Mouse (Mus musculus) thymus, adult 2 months (tissue): ENCODE results near the gene Tktl2. TPM values are rescaled to one million over a fixed set of nuclear protein-coding genes. Genes with fewer than 3 reads are reported as not detected.

ENCODE experiments used
- DNase-seq: peaks from one replicate; pipeline ENCODE4 v3.0.0; 2021
- H3K27ac ChIP-seq: fragments of 200-500 bp; 2 replicates; pipeline ENCODE4 v1.5.1; 2012; ENCODE audit warnings: low read length, control low read depth; ENCODE audit not compliant: control insufficient read depth, insufficient read depth
- H3K27me3 ChIP-seq: fragments of 200-500 bp; 2 replicates; pipeline ENCODE4 v1.6.1; 2012; ENCODE audit warnings: mild to moderate bottlenecking, low read length, moderate library complexity, mixed read lengths; ENCODE audit not compliant: control insufficient read depth, insufficient read depth
- H3K36me3 ChIP-seq: fragments of 200-500 bp; 2 replicates; pipeline ENCODE4 v1.6.1; 2012; ENCODE audit warnings: mild to moderate bottlenecking, low read length, moderate library complexity; ENCODE audit not compliant: control insufficient read depth, insufficient read depth
- H3K4me1 ChIP-seq: fragments of 200-500 bp; replicated peaks from 2 replicates; pipeline ENCODE4 v1.6.1; 2012; ENCODE audit warnings: low read length; ENCODE audit not compliant: control insufficient read depth, insufficient read depth
- H3K4me3 ChIP-seq: fragments of 200-500 bp; 2 replicates; pipeline ENCODE4 v1.5.1; 2012; ENCODE audit warnings: mild to moderate bottlenecking, low read length, control low read depth, moderate library complexity; ENCODE audit not compliant: control insufficient read depth, insufficient read depth
- CTCF ChIP-seq: fragments of 200-500 bp; IDR thresholded peaks from 2 replicates; pipeline ENCODE4 v1.5.1; 2012; ENCODE audit warnings: mild to moderate bottlenecking, control low read depth, low read length, moderate library complexity, borderline replicate concordance; ENCODE audit not compliant: control insufficient read depth, poor library complexity, insufficient read depth; ENCODE audit errors: extremely low read depth
- POLR2A ChIP-seq: fragments of 200-500 bp; IDR thresholded peaks from 2 replicates; pipeline ENCODE4 v1.6.1; 2012; ENCODE audit warnings: mild to moderate bottlenecking, low read length, control low read depth, moderate library complexity; ENCODE audit not compliant: control insufficient read depth, poor library complexity, insufficient read depth; ENCODE audit errors: extremely low read depth
- WGBS: fragments of 180-500 bp; shearing (Covaris S2); methylation state at CpG from one replicate; pipeline ENCODE4 v1.1.7; 2018; 5-methylcytosine and 5-hydroxymethylcytosine counted together
- polyA plus RNA-seq: library from polyadenylated mRNA; depleted of rRNA; stranded (reverse); fragments of >200 nt; gene quantifications from 2 replicates; pipeline ENCODE4 v1.2.3, GENCODE M21; 2012; rRNA removed

The Tktl2 gene
- polyA plus RNA-seq, 1 experiment, result not detected

DNA sequence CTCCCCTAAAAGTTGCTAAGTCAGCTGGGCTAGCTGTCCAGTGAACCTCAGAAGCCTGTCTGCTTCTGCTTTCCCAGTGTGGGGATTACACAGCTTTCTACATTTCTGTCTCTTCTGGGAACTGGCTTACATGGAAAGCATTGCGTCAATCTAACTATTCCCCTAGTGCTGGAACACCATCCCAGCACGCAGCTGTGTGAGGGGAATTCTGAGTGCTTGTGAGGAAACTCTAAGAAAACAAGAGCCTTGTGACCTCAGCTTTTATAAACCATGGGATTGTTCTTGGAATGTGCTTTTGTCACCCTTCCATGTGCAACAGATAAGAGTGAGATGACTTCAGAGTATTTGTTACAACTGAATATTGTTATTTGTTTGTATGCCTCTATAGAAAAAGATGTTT lies 17.1 kb upstream of the Tktl2 start:
- Histone ChIP-seq H3K27ac (no peak overlapping the region), H3K27me3 (no peaks in the 10 kb centered on the region), H3K4me3 (no peak overlapping the region), H3K36me3 (no peaks in the 10 kb centered on the region), H3K4me1 (peaks cover 2% of the 10 kb centered on the region; the same call in 1 of the 2 replicates)
- 86% methylated on average over 2 of the region's 2 CpGs for WGBS
- TF ChIP-seq POLR2A (no peak), CTCF (no peak)
- no peak for DNase-seq

DNA sequence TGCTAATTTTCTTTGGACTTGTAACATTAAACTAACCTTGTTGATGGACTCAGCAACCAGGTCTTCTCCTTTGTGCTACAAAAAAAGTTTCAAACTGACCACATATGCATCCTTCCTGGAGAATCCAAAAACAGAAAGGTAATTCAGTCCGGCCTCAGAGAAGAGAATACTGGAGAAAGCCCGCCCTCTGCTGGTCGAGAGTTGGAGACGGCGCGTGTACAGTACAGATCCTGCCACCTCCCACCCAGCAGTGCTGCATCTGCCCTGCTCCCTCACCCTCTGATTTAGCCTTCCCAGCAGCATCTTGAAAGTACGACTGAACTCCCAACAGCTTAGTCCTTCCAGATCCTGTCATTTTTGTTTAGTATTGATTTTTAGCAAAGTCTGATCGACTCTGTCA lies 15.8 kb upstream of the Tktl2 start:
- TF ChIP-seq POLR2A (no peak), CTCF (peak; percentile 75)
- no peak overlapping the region for H3K4me3 ChIP-seq
- peaks cover 2% of the 10 kb centered on the region; the same call in 1 of the 2 replicates for H3K4me1 ChIP-seq
- 5% methylated on average over 8 of the region's 8 CpGs for WGBS
- no peaks in the 10 kb centered on the region for H3K27me3 ChIP-seq
- no peaks in the 10 kb centered on the region for H3K36me3 ChIP-seq
- H3K27ac ChIP-seq, result no peak overlapping the region
- DNase-seq, result peak; percentile 69

DNA sequence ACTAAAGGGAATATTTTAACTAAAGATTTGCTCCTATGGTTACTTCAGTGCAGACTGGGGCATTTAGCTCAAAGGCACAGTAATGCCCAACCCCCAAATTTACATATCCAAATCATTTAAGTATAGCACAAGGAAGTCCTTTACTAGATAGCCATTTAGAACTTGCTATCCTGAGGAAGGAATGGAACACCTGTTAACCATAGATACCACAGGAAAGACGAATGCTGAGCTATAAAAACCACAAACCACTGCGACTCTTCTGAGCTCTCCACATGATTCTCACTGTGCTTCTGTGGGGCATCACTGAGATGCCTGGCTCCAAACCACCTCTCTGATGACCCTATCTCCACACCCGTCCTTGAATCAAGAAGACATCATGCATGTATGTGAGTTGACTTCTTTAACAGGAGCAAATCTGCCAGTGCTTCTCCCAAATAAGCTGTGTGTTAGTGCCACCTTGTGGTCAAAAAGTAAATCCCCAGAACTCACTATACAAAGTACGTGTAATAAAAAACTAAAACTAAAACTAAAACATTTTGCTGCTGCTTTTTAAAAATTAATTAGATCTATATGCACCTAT lies 14.5 kb upstream of the Tktl2 start:
- WGBS, result 6% methylated on average over 4 of the region's 4 CpGs
- peaks cover 2% of the 10 kb centered on the region; the same call in 1 of the 2 replicates for H3K4me1 ChIP-seq

DNA sequence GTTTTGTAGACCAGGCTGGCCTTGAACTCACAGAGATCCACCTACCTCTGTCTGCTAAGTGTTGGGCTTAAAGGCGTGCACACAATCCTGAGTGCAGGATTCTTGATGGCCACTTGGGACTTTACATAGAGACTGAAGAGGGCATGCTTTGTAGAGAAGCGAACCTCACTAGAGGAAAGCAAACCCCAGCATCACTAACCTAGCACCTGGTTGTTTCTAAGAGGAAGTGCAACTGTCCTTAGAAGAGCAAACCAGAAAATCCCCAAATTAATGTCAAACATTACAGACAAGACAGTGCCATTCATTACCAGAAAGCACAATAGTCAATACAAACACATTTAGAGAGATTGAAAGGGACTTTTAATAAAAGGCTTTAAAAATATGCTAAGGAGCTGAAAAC lies 8.2 kb upstream of the Tktl2 start:
- Histone ChIP-seq H3K27ac (no peak overlapping the region), H3K36me3 (no peaks in the 10 kb centered on the region), H3K27me3 (no peaks in the 10 kb centered on the region), H3K4me1 (no peaks in the 10 kb centered on the region), H3K4me3 (no peak overlapping the region)
- TF ChIP-seq POLR2A, result no peak
- no peak for TF ChIP-seq CTCF
- no peak for DNase-seq
- WGBS, result 59% methylated on average over 2 of the region's 2 CpGs

More for the DNA sequence above, 14.5 kb upstream of the Tktl2 start:
- Histone ChIP-seq H3K27ac (no peak overlapping the region), H3K36me3 (no peaks in the 10 kb centered on the region), H3K27me3 (no peaks in the 10 kb centered on the region), H3K4me3 (no peak overlapping the region)
- TF ChIP-seq POLR2A, result no peak
- no peak for TF ChIP-seq CTCF
- DNase-seq, result peak; percentile 17

DNA sequence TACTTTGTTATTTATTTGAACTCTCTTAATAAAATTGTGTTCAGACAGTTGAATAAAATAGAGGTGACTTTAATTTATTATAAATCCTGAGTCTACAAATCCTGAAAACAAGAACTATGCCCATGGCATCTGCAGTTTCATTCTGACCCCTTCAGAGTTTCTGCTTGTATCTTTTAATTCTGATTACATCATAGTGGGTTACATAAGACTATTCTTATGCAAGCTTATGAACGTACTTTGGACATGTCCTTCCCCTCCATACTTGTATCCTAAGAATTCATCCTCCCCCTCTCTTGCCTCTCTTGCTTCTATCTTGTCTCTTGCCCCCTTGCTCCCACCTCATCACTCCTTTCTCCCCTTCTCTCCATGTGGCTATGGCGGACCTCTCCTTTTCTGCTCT lies 7.6 kb downstream of the Tktl2 start:
- TF ChIP-seq CTCF (no peak), POLR2A (no peak)
- 80% methylated on average over 2 of the region's 2 CpGs for WGBS
- no peak overlapping the region for H3K4me3 ChIP-seq

DNA sequence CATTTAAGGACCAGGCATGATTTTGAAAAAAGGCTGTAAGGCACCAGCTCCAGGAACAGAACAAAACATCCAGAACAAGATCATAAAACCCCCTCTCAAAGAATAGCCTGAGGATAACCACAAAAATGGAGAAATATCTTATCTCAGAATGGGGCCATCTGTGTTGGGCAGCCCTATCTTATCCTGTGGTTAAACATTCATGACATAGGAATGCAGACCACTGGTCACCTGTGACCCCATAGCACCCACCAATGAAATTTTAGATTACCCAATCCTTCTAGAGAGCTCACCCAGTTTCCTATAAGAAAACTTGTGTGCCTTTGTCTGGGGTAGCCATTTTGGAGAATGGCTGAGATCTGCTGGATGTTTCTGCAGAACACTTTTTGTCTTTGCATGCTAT lies 9.0 kb downstream of the Tktl2 start:
- DNase-seq, result no peak
- H3K27me3 ChIP-seq, result no peaks in the 10 kb centered on the region
- H3K4me3 ChIP-seq, result no peak overlapping the region
- no peaks in the 10 kb centered on the region for H3K36me3 ChIP-seq
- no peak for TF ChIP-seq CTCF
- TF ChIP-seq POLR2A, result no peak
- no peak overlapping the region for H3K27ac ChIP-seq
- H3K4me1 ChIP-seq, result no peaks in the 10 kb centered on the region

More for the DNA sequence above, 7.6 kb downstream of the Tktl2 start:
- Histone ChIP-seq H3K4me1 (no peaks in the 10 kb centered on the region), H3K36me3 (no peaks in the 10 kb centered on the region), H3K27ac (no peak overlapping the region), H3K27me3 (no peaks in the 10 kb centered on the region)
- no peak for DNase-seq

DNA sequence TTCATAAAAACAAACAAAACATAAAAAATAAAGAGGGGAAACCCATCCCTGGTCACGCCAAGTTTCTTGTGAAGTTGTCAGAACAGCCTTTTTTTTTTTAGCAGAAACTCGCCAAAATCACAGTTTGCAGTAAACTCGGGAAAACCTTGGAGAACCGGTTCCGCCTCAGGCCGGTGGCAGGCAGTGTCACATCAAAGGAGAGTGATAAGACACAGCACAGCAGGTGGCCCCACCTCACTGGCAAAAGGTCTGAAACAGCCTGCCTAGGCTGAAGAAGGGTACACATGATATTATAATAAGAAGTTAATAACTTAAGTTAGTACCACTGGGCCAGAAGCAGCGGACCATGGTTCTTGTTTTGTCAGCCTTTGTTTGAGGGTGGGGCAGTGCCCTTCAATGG lies 38.5 kb downstream of the Tktl2 start:
- WGBS, result 25% methylated on average over 7 of the region's 7 CpGs
- no peak for TF ChIP-seq CTCF
- no peak for TF ChIP-seq POLR2A
- Histone ChIP-seq H3K27me3 (no peaks in the 10 kb centered on the region), H3K4me3 (no peak overlapping the region), H3K36me3 (no peaks in the 10 kb centered on the region), H3K4me1 (no peaks in the 10 kb centered on the region), H3K27ac (no peak overlapping the region)
- no peak for DNase-seq

Other genes starting within 250 kb of the Tktl2 start
- 2.4 and 2.5 TPM in 2 replicates for gene Tma16, start 25.2 kb upstream of the Tktl2 start, polyA plus RNA-seq
- gene Npy5r, start 176.4 kb downstream of the Tktl2 start, polyA plus RNA-seq, result 0.06 TPM in 1 of 2 replicates, not detected in the other
- 0.77 and 1.1 TPM in 2 replicates for gene Npy1r, start 185.4 kb downstream of the Tktl2 start, polyA plus RNA-seq